Mouse (Mus musculus) adrenal gland, adult 18-20 months (tissue): ENCODE measurements around the gene Cd55. TPM values are rescaled to one million over a fixed set of nuclear protein-coding genes. Genes with fewer than 3 reads are reported as not detected.
"Not testable (repeated sequence)": the region's sequence is repeated elsewhere in the genome, so short reads cannot be mapped to it uniquely, and the experiment has no call there.

Source experiments
- DNase-seq, 2 experiments: peaks; one replicate each; pipeline ENCODE4 v3.0.0; 2021 to 2022; ENCODE audit warnings: low spot score in 2 of 2
- long read RNA-seq, 2 experiments: library from polyadenylated mRNA; stranded (forward); transcript quantifications; one replicate each; pipeline ENCODE4 v2.0.0; 2021
- total RNA-seq, 2 experiments: library from RNA; stranded (reverse); gene quantifications; 1 replicate in 1 of 2; 2 replicates in 1 of 2; pipeline ENCODE4 v1.2.3; 2021

The Cd55 gene
- 10 to 100 TPM; 13.9 to 21.9 TPM for total RNA-seq
- long read RNA-seq, experiment 1, partial matches to known transcripts: 1 of 3 reads
- long read RNA-seq, experiment 1, other reads (novel, unspliced or antisense): 0 of 3 reads
- long read RNA-seq, experiment 2, transcript Cd55-201 (10 exons, 2,533 nt): major isoform, 5 of 8 reads
- long read RNA-seq, experiment 2, partial matches to known transcripts: 1 of 8 reads
- long read RNA-seq, experiment 2, other reads (novel, unspliced or antisense): 2 of 8 reads

GRCm38 (mm10) chr1:130462084-130462861 lies at the start of gene Cd55:
TSS of gene Cd55 (minus strand) at chr1:130462744.
- DNase-seq: peak; percentile 80 to 82

- no peak for DNase-seq
Measured at GRCm38 (mm10) chr1:130511823-130512370, 49.4 kb upstream of the Cd55 start.

GRCm38 (mm10) chr1:130508957-130509350 lies 46.4 kb upstream of the Cd55 start:
- DNase-seq: no peak

GRCm38 (mm10) chr1:130508030-130508956 lies 45.7 kb upstream of the Cd55 start:
- no peak for DNase-seq

GRCm38 (mm10) chr1:130507408-130507807 lies 44.9 kb upstream of the Cd55 start:
- no peak for DNase-seq

GRCm38 (mm10) chr1:130499962-130500361 lies 37.4 kb upstream of the Cd55 start:
- no peak for DNase-seq

GRCm38 (mm10) chr1:130498331-130498730 lies 35.8 kb upstream of the Cd55 start:
- DNase-seq: no peak

GRCm38 (mm10) chr1:130486816-130487545 lies 24.4 kb upstream of the Cd55 start:
- no peak for DNase-seq

- DNase-seq: no peak
Measured at GRCm38 (mm10) chr1:130485828-130486620, 23.5 kb upstream of the Cd55 start.

GRCm38 (mm10) chr1:130485376-130485775 lies 22.8 kb upstream of the Cd55 start:
- DNase-seq: no peak

- DNase-seq: no peak
Measured at GRCm38 (mm10) chr1:130474936-130475335, 12.4 kb upstream of the Cd55 start.

GRCm38 (mm10) chr1:130474226-130474625 lies 11.7 kb upstream of the Cd55 start:
- DNase-seq: no peak

GRCm38 (mm10) chr1:130470074-130470473 lies 7.5 kb upstream of the Cd55 start:
- DNase-seq: no peak

- no peak for DNase-seq
Measured at GRCm38 (mm10) chr1:130467453-130467852, 4.9 kb upstream of the Cd55 start.

- no peak for DNase-seq
Measured at GRCm38 (mm10) chr1:130464173-130464572, 1.6 kb upstream of the Cd55 start.

- no peak for DNase-seq
Measured at GRCm38 (mm10) chr1:130462867-130463266, 323 bp upstream of the Cd55 start.

GRCm38 (mm10) chr1:130455111-130455510 lies 7.4 kb downstream of the Cd55 start:
- DNase-seq: no peak

- not testable (repeated sequence) for DNase-seq
Measured at GRCm38 (mm10) chr1:130442930-130443329, 19.6 kb downstream of the Cd55 start.

- no peak for DNase-seq
Measured at GRCm38 (mm10) chr1:130430920-130431319, 31.6 kb downstream of the Cd55 start.

- not testable (repeated sequence) for DNase-seq
Measured at GRCm38 (mm10) chr1:130428667-130429066, 33.9 kb downstream of the Cd55 start.
